Mouse (Mus musculus) lung, embryonic 16.5 days (tissue): ENCODE data around the gene Baiap2l1. TPM values are rescaled to one million over a fixed set of nuclear protein-coding genes. Genes with fewer than 3 reads are reported as not detected.

Source experiments
- ATAC-seq: fragments of 200-750 bp; cut with Nextera tagmentation; 2 replicates; pipeline ENCODE4 v1.8.0; 2017; ENCODE audit warnings: low read depth, mild to moderate bottlenecking, moderate library complexity
- H3K27ac ChIP-seq: fragments of 300-500 bp; sonication (generic); 2 replicates; pipeline ENCODE4 v1.5.1; 2014; ENCODE audit warnings: mild to moderate bottlenecking, control low read depth, low read length
- H3K27me3 ChIP-seq: fragments of 300-500 bp; sonication (generic); 2 replicates; pipeline ENCODE4 v1.6.1; 2014; ENCODE audit warnings: low read depth, low read length, mixed read lengths; ENCODE audit not compliant: control insufficient read depth, insufficient read depth
- H3K36me3 ChIP-seq: fragments of 300-500 bp; sonication (generic); 2 replicates; pipeline ENCODE4 v1.6.1; 2014; ENCODE audit warnings: low read length; ENCODE audit not compliant: control insufficient read depth, insufficient read depth
- H3K4me1 ChIP-seq: fragments of 300-500 bp; sonication (generic); replicated peaks from 2 replicates; pipeline ENCODE4 v1.6.1; 2014; ENCODE audit warnings: low read length, mixed read lengths; ENCODE audit not compliant: control insufficient read depth, insufficient read depth
- H3K4me2 ChIP-seq: fragments of 300-500 bp; sonication (generic); 2 replicates; pipeline ENCODE4 v1.6.1; 2014; ENCODE audit warnings: low read depth, low read length, control low read depth
- H3K4me3 ChIP-seq: fragments of 300-500 bp; sonication (generic); 2 replicates; pipeline ENCODE4 v1.5.1; 2014; ENCODE audit warnings: mild to moderate bottlenecking, low read length, control low read depth
- H3K9ac ChIP-seq: fragments of 300-500 bp; sonication (generic); 2 replicates; pipeline ENCODE4 v1.6.1; 2014; ENCODE audit warnings: low read length, control low read depth
- H3K9me3 ChIP-seq: fragments of 300-500 bp; sonication (generic); 2 replicates; pipeline ENCODE4 v1.6.1; 2016; ENCODE audit warnings: low read length; ENCODE audit not compliant: control insufficient read depth
- WGBS: fragments of 180-500 bp; shearing (Covaris S2); extraction: QIAGEN DNeasy Blood & Tissue Kit; methylation state at CpG from one replicate; pipeline ENCODE4 v1.1.7; 2014; 5-methylcytosine and 5-hydroxymethylcytosine counted together
- polyA plus RNA-seq: library from polyadenylated mRNA; unstranded; fragments of >200 nt; fragmentation: Nextera tagmentation; extraction: Ambion mirVana; gene quantifications from 2 replicates; pipeline ENCODE4 v1.2.1, GENCODE M21; 2015

Baiap2l1 gene
- polyA plus RNA-seq: 12.2 and 12.3 TPM in 2 replicates

- peaks cover 2% of the 10 kb centered on the region; the same call in 1 of the 2 replicates for H3K4me1 ChIP-seq
- peak within 1 kb of the TSS; percentile 78 for H3K9ac ChIP-seq
- H3K4me2 ChIP-seq: peak within 1 kb of the TSS; percentile 90
- peak within 1 kb of the TSS; percentile 91 for H3K27ac ChIP-seq
- peaks cover 4% of the 10 kb centered on the region; the same call in 1 of the 2 replicates for H3K27me3 ChIP-seq
- no peaks in the 10 kb centered on the region for H3K36me3 ChIP-seq
- no peaks in the 10 kb centered on the region for H3K9me3 ChIP-seq
- peak within 1 kb of the TSS; percentile 72 for H3K4me3 ChIP-seq
- WGBS: under 1% methylated on average over 60 of the region's 60 CpGs
- peak; percentile 96 for ATAC-seq
These were observed at the start of gene Baiap2l1 for GRCm38 (mm10) chr5:144357881-144358591. TSS of gene Baiap2l1 (minus strand) at chr5:144358112.

GRCm38 (mm10) chr5:144406256-144406655 lies 48.3 kb upstream of the Baiap2l1 start:
- Histone ChIP-seq H3K4me3 (no peak overlapping the region), H3K27me3 (no peaks in the 10 kb centered on the region), H3K9me3 (no peaks in the 10 kb centered on the region), H3K9ac (no peak overlapping the region), H3K27ac (no peak overlapping the region), H3K4me1 (no peaks in the 10 kb centered on the region), H3K4me2 (no peak overlapping the region), H3K36me3 (no peaks in the 10 kb centered on the region)
- no peak for ATAC-seq
- WGBS: 86% methylated on average over 11 of the region's 11 CpGs

GRCm38 (mm10) chr5:144400821-144401220 lies 42.9 kb upstream of the Baiap2l1 start:
- no peaks in the 10 kb centered on the region for H3K9me3 ChIP-seq
- no peak for ATAC-seq
- no peak overlapping the region for H3K4me3 ChIP-seq
- no peaks in the 10 kb centered on the region for H3K4me1 ChIP-seq
- no peak overlapping the region for H3K4me2 ChIP-seq
- H3K27me3 ChIP-seq: no peaks in the 10 kb centered on the region
- H3K27ac ChIP-seq: no peak overlapping the region
- 76% methylated on average over 5 of the region's 5 CpGs for WGBS
- no peaks in the 10 kb centered on the region for H3K36me3 ChIP-seq
- H3K9ac ChIP-seq: no peak overlapping the region

GRCm38 (mm10) chr5:144397566-144397965 lies 39.7 kb upstream of the Baiap2l1 start:
- no peak overlapping the region for H3K9ac ChIP-seq
- H3K27me3 ChIP-seq: no peaks in the 10 kb centered on the region
- no peaks in the 10 kb centered on the region for H3K9me3 ChIP-seq
- no peaks in the 10 kb centered on the region for H3K4me1 ChIP-seq
- H3K36me3 ChIP-seq: no peaks in the 10 kb centered on the region
- no peak overlapping the region for H3K27ac ChIP-seq
- H3K4me3 ChIP-seq: no peak overlapping the region
- WGBS: 11% methylated on average over 5 of the region's 9 CpGs
- no peak overlapping the region for H3K4me2 ChIP-seq
- no peak for ATAC-seq

- 79% methylated on average over 2 of the region's 2 CpGs for WGBS
- no peak overlapping the region for H3K4me2 ChIP-seq
These were observed 36.2 kb upstream of the Baiap2l1 start for GRCm38 (mm10) chr5:144394142-144394541.

GRCm38 (mm10) chr5:144387851-144388250 lies 29.9 kb upstream of the Baiap2l1 start:
- WGBS: 9% methylated on average over 6 of the region's 6 CpGs
- no peak overlapping the region for H3K9ac ChIP-seq
- no peak overlapping the region for H3K4me3 ChIP-seq
- H3K4me2 ChIP-seq: no peak overlapping the region
- H3K36me3 ChIP-seq: no peaks in the 10 kb centered on the region
- H3K27me3 ChIP-seq: no peaks in the 10 kb centered on the region
- H3K27ac ChIP-seq: no peak overlapping the region
- no peaks in the 10 kb centered on the region for H3K9me3 ChIP-seq
- H3K4me1 ChIP-seq: no peaks in the 10 kb centered on the region
- no peak for ATAC-seq

More at GRCm38 (mm10) chr5:144394142-144394541, 36.2 kb upstream of the Baiap2l1 start:
- Histone ChIP-seq H3K36me3 (no peaks in the 10 kb centered on the region), H3K9ac (no peak overlapping the region), H3K4me3 (no peak overlapping the region), H3K4me1 (no peaks in the 10 kb centered on the region), H3K27me3 (no peaks in the 10 kb centered on the region), H3K27ac (no peak overlapping the region), H3K9me3 (no peaks in the 10 kb centered on the region)
- no peak for ATAC-seq

- H3K4me1 ChIP-seq: no peaks in the 10 kb centered on the region
- H3K36me3 ChIP-seq: no peaks in the 10 kb centered on the region
- no peak overlapping the region for H3K27ac ChIP-seq
- H3K9ac ChIP-seq: no peak overlapping the region
- no peak overlapping the region for H3K4me2 ChIP-seq
- no peaks in the 10 kb centered on the region for H3K27me3 ChIP-seq
- no peak overlapping the region for H3K4me3 ChIP-seq
- WGBS: 62% methylated on average over 3 of the region's 3 CpGs
- no peaks in the 10 kb centered on the region for H3K9me3 ChIP-seq
- ATAC-seq: no peak
These were observed 26.0 kb upstream of the Baiap2l1 start for GRCm38 (mm10) chr5:144383936-144384335.

GRCm38 (mm10) chr5:144381782-144382181 lies 23.9 kb upstream of the Baiap2l1 start:
- WGBS: 83% methylated on average over 3 of the region's 3 CpGs
- H3K9me3 ChIP-seq: no peaks in the 10 kb centered on the region
- H3K4me2 ChIP-seq: no peak overlapping the region
- H3K36me3 ChIP-seq: no peaks in the 10 kb centered on the region
- H3K4me1 ChIP-seq: no peaks in the 10 kb centered on the region
- H3K27me3 ChIP-seq: no peaks in the 10 kb centered on the region
- no peak for ATAC-seq
- no peak overlapping the region for H3K27ac ChIP-seq
- no peak overlapping the region for H3K9ac ChIP-seq
- H3K4me3 ChIP-seq: no peak overlapping the region

GRCm38 (mm10) chr5:144380689-144381088 lies 22.8 kb upstream of the Baiap2l1 start:
- Histone ChIP-seq H3K4me3 (no peak overlapping the region), H3K4me1 (no peaks in the 10 kb centered on the region), H3K27ac (no peak overlapping the region), H3K4me2 (no peak overlapping the region), H3K9me3 (no peaks in the 10 kb centered on the region), H3K36me3 (no peaks in the 10 kb centered on the region), H3K27me3 (no peaks in the 10 kb centered on the region), H3K9ac (no peak overlapping the region)
- no peak for ATAC-seq
- WGBS: 82% methylated on average over 7 of the region's 7 CpGs
